Mouse (Mus musculus) midbrain, embryonic 16.5 days (tissue): Measurements from ENCODE around the gene Vmn2r102. TPM values are rescaled to one million over a fixed set of nuclear protein-coding genes. Genes with fewer than 3 reads are reported as not detected.

Source experiments
- ATAC-seq: fragments of 200-750 bp; cut with Nextera tagmentation; 2 replicates; pipeline ENCODE4 v1.8.0; 2017; ENCODE audit warnings: moderate TSS enrichment
- H3K27ac ChIP-seq: fragments of 300-500 bp; sonication (generic); 2 replicates; pipeline ENCODE4 v1.5.1; 2014; ENCODE audit warnings: mild to moderate bottlenecking, low read length, mixed read lengths
- H3K27me3 ChIP-seq: fragments of 300-500 bp; sonication (generic); 2 replicates; pipeline ENCODE4 v1.6.1; 2014; ENCODE audit warnings: low read depth, low read length, mixed read lengths; ENCODE audit not compliant: control insufficient read depth, insufficient read depth
- H3K36me3 ChIP-seq: fragments of 300-500 bp; sonication (generic); 2 replicates; pipeline ENCODE4 v1.6.1; 2014; ENCODE audit warnings: mild to moderate bottlenecking, low read length, moderate library complexity, mixed read lengths; ENCODE audit not compliant: control insufficient read depth, insufficient read depth
- H3K4me1 ChIP-seq: fragments of 300-500 bp; sonication (generic); 2 replicates; pipeline ENCODE4 v1.6.1; 2014; ENCODE audit warnings: mild to moderate bottlenecking, low read length, mixed read lengths; ENCODE audit not compliant: control insufficient read depth, insufficient read depth
- H3K4me2 ChIP-seq: fragments of 300-500 bp; sonication (generic); 2 replicates; pipeline ENCODE4 v1.6.1; 2014; ENCODE audit warnings: mild to moderate bottlenecking, low read length, mixed read lengths
- H3K4me3 ChIP-seq: fragments of 300-500 bp; sonication (generic); 2 replicates; pipeline ENCODE4 v1.5.1; 2014; ENCODE audit warnings: low read depth, mild to moderate bottlenecking, low read length, moderate library complexity, mixed read lengths
- H3K9ac ChIP-seq: fragments of 300-500 bp; sonication (generic); 2 replicates; pipeline ENCODE4 v1.6.1; 2014; ENCODE audit warnings: low read depth, low read length, mixed read lengths
- H3K9me3 ChIP-seq: fragments of 300-500 bp; sonication (generic); replicated peaks from 2 replicates; pipeline ENCODE4 v1.6.1; 2014; ENCODE audit warnings: mild to moderate bottlenecking, low read length, mixed read lengths; ENCODE audit not compliant: control insufficient read depth, poor library complexity, severe bottlenecking
- WGBS: fragments of 180-500 bp; shearing (Covaris S2); extraction: QIAGEN DNeasy Blood & Tissue Kit; methylation state at CpG from one replicate; pipeline ENCODE4 v1.1.7; 2014; 5-methylcytosine and 5-hydroxymethylcytosine counted together
- polyA plus RNA-seq: library from polyadenylated mRNA; unstranded; fragments of >200 nt; fragmentation: Nextera tagmentation; extraction: Ambion mirVana; gene quantifications from 2 replicates; pipeline ENCODE4 v1.2.1, GENCODE M21; 2015

Vmn2r102 gene
- not detected in 2 replicates for polyA plus RNA-seq

DNA sequence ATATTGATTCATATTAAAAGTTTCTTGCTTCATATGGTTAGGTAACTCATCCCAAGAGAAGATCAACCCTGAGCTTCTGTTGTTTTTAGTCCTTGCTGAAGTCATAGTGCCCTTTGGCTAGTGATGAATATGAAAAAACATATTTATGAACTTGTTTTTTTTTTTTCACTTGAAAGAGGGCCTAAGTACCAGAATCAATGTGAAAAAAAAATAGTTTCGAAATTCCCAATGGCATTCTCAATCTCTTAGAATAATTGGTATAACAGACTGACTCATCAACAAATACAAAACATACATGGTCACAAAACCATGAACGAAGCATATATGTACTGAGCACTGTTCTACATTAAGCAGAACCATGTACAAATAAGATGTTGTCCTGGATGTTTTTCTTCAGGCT is at the start of gene Vmn2r102:
Gene Vmn2r102 (plus strand): TSS at position 301 of the 400 bp plus-strand sequence.
- Histone ChIP-seq H3K9me3 (peaks cover 3% of the 10 kb centered on the region; the same call in 1 of the 2 replicates), H3K4me3 (no peak within 1 kb of the TSS), H3K27me3 (no peaks in the 10 kb centered on the region), H3K9ac (no peak within 1 kb of the TSS), H3K36me3 (no peaks in the 10 kb centered on the region), H3K4me2 (no peak within 1 kb of the TSS), H3K4me1 (no peaks in the 10 kb centered on the region), H3K27ac (no peak within 1 kb of the TSS)
- ATAC-seq = no peak
- WGBS = 60% methylated on average over 2 of the region's 2 CpGs

DNA sequence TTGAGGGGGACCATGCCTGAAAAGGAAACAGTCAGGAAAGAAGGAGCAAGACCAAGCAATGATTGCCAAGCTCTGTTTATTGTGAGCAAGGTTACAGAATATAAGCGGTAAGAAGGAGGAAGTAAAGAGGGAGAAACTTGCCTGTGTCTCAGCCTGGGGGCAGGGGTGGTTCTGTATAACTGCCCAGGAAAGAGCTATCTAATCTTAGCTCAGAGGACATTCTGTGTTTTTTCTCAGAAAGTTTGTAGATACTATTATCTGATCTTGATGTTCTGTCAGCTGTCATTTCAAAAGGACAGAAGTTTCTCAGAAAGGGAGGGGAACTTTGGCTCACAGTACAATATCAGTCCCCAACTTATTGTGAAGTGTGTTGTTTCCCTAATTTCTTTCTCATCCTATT is 30.8 kb upstream of the Vmn2r102 start:
- ATAC-seq = no peak
- 92% methylated on average over 1 of the region's 1 CpGs for WGBS
- Histone ChIP-seq H3K36me3 (no peaks in the 10 kb centered on the region), H3K4me2 (no peak overlapping the region), H3K9me3 (peaks cover 28% of the 10 kb centered on the region; the same call in 1 of the 2 replicates), H3K27me3 (no peaks in the 10 kb centered on the region), H3K27ac (no peak overlapping the region), H3K4me3 (no peak overlapping the region), H3K9ac (no peak overlapping the region), H3K4me1 (no peaks in the 10 kb centered on the region)

DNA sequence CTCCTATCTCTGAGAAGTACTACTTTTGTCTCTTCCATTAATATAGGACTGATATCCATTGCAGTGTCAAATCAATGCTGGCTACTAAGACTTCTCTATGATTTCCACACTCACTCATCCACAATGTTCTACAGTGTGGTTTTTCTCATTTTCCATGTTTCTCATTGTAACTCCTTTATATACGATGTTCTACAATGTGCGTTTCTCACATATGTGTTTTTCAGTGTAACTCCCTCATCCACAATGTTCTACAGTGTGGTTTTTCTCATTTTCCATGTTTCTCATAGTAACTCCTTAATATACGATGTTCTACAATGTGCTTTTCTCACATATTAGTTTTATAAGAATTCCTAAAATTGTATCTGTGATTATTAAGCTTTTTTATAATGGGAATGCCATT is 1.7 kb upstream of the Vmn2r102 start:
- Histone ChIP-seq H3K4me1 (no peaks in the 10 kb centered on the region), H3K4me3 (no peak overlapping the region), H3K27me3 (no peaks in the 10 kb centered on the region), H3K36me3 (no peaks in the 10 kb centered on the region), H3K4me2 (no peak overlapping the region), H3K27ac (no peak overlapping the region), H3K9me3 (peaks cover 3% of the 10 kb centered on the region; the same call in 1 of the 2 replicates), H3K9ac (no peak overlapping the region)
- 73% methylated on average over 3 of the region's 3 CpGs for WGBS
- ATAC-seq = no peak

DNA sequence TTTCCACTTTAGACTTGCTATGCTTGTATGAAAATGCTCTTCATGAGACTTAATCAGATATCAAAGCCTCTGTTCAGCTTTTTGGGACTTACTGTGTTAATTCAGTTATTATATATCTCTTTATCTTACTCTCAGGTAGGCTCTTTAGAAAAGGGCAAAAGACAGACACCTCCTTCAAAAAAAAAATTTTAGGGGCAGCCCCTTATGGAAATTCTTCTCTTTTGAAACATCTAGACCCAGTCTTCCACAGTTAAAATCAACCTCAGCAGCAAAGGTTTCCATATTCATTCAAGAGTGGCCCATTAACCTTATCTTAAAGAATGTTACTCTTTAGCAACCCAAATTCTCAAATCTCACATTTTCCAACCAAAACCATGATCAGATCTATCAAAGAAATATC is 31.9 kb downstream of the Vmn2r102 start:
- no peaks in the 10 kb centered on the region for H3K27me3 ChIP-seq
- ATAC-seq = no peak
- H3K4me2 ChIP-seq = no peak overlapping the region
- peaks cover 14% of the 10 kb centered on the region; the same call in 1 of the 2 replicates for H3K9me3 ChIP-seq
- H3K4me3 ChIP-seq = no peak overlapping the region
- no peaks in the 10 kb centered on the region for H3K36me3 ChIP-seq
- no peak overlapping the region for H3K27ac ChIP-seq
- H3K9ac ChIP-seq = no peak overlapping the region
- no peaks in the 10 kb centered on the region for H3K4me1 ChIP-seq

Other genes with a start within 250 kb of the Vmn2r102 start
- gene Vmn2r100, start 155.6 kb upstream of the Vmn2r102 start, polyA plus RNA-seq = not detected in 2 replicates
- not detected in 2 replicates for gene Vmn2r101, start 83.1 kb upstream of the Vmn2r102 start, polyA plus RNA-seq
- not detected in 2 replicates for gene Vmn2r103, start 113.0 kb downstream of the Vmn2r102 start, polyA plus RNA-seq